Mouse (Mus musculus) liver, postnatal 0 days (tissue): ENCODE measurements around the gene Ltbp1.

Source experiments
- CTCF ChIP-seq: sonication (generic); IDR thresholded peaks from 2 replicates; pipeline ENCODE4 v1.5.1; 2016; ENCODE audit warnings: antibody characterized with exemption, low read depth
- EP300 ChIP-seq: IDR thresholded peaks from 2 replicates; pipeline ENCODE4 v1.6.1; 2016; ENCODE audit warnings: antibody characterized with exemption, low read depth, mild to moderate bottlenecking

- TF ChIP-seq EP300 (no peak), CTCF (no peak)
These were observed 167.4 kb downstream of the Ltbp1 start for GRCm38 (mm10) chr17:75172685-75173205.
